Mouse (Mus musculus): ENCODE measurements around the gene Bad.

DNA sequence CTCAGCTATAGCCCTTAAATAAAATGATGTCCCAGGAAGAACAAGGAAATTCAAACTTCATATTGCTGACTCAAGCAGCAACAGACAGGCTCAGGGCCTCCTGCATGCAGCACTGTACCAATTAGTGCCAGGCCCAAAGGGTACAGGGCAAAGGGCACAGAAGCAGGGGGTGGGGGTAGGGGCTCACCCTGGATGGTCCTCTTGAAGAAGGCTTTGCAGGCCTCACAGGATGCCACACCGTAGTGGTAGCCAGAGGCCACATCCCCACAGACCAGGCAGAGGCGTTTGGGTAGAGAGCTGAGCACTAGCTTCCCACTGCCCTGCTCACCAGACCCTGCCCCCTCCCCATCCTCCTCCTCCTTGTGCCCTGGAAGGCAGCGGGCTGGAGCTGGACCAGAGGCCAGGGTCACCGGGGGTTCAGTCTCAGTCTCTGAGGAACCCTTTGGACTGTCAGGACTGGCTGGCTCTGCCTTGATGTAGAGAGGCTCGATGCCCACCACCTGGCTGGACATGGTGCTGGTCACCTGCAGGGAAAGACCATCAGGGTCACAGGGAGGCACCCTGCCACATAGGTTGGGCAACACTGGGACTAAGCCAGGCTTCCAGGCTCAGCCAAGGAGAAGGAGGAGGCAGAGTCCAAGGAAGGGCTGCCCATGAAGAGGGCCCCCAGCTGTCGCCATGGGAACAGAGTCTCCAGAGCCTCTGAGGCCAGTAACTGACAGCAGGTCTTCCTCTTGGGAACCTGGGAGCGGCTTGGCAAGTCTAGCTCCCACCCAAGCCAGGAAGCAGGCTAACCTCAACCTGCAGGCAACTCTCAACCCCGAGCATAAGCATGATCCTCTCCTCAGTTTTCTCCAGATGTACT is 21.6 kb upstream of the Bad start:
- no peak for TF ChIP-seq POLR2A (IDR thresholded peaks at IDR 0.05; ENCODE audit: extremely low read depth, insufficient read depth, low read length)
- TF ChIP-seq CTCF (IDR thresholded peaks at IDR 0.05; ENCODE audit: low read depth, low read length) = no peak
